Mouse (Mus musculus): ENCODE measurements around the gene Nrxn2. TPM values are rescaled to one million over a fixed set of nuclear protein-coding genes. Genes with fewer than 3 reads are reported as not detected.

Gene Nrxn2
- total and polyA plus RNA-seq, 3 experiments: 0.20 to 0.71 (median 0.30) TPM

- no peaks in the 10 kb centered on the region for H3K27me3 ChIP-seq (replicated peaks)
- H3K4me1 ChIP-seq (ENCODE audit: control insufficient read depth in 1 of 2, insufficient read depth in 2 of 2): peaks cover 22 to 76% of the 10 kb centered on the region in 2 experiments
- no peak overlapping the region for H3K4me3 ChIP-seq (replicated peaks in 1 of 3; ENCODE audit: low read depth in 2 of 3, low read length in 2 of 3, poor library complexity in 1 of 3)
- no peaks in the 10 kb centered on the region for H3K79me2 ChIP-seq (replicated peaks; ENCODE audit: control insufficient read depth, extremely low read depth, insufficient read depth, poor library complexity, severe bottlenecking)
- no peaks in the 10 kb centered on the region for H3K9me3 ChIP-seq (replicated peaks; ENCODE audit: low read length)
- H3K36me3 ChIP-seq (replicated peaks in 1 of 2; ENCODE audit: control insufficient read depth in 1 of 2, insufficient read depth in 1 of 2, low read length in 1 of 2): no peaks in the 10 kb centered on the region
- DNase-seq (ENCODE audit: extremely low read depth): no peak
- no peak overlapping the region for H3K27ac ChIP-seq (ENCODE audit: insufficient read depth, low read depth)
- dilution Hi-C loops (cut with MboI; ENCODE audit: extremely low pct_ligation_motif_present, extremely low pct_unique_long_range_greater_than_20kb, low sequenced_read_pairs): no loop called here
- H3K4me2 ChIP-seq (ENCODE audit: insufficient read depth, low read depth, poor library complexity, severe bottlenecking): no peak overlapping the region
- H3K9ac ChIP-seq (ENCODE audit: insufficient read depth, low read depth): no peak overlapping the region
- in situ Hi-C loops (cut with MboI; ENCODE audit: low pct_ligation_motif_present, low pct_unique_long_range_greater_than_20kb, low sequenced_read_pairs): no loop called here
- TF ChIP-seq JUN (IDR thresholded peaks at IDR 0.05; ENCODE audit: insufficient read depth, low read depth, low read length): no peak
- no peak for TF ChIP-seq TCF12 (IDR thresholded peaks at IDR 0.05; ENCODE audit: low read depth, low read length)
- TF ChIP-seq NRF1 (IDR thresholded peaks at IDR 0.05; ENCODE audit: low read depth, low read length): no peak
- no peak for TF ChIP-seq IRF4 (IDR thresholded peaks at IDR 0.05; ENCODE audit: low read depth, low read length)
- no peak for TF ChIP-seq KAT2A (IDR thresholded peaks at IDR 0.05; ENCODE audit: insufficient replicate concordance, low read length)
- TF ChIP-seq ZMIZ1 (IDR thresholded peaks at IDR 0.05; ENCODE audit: low read depth, low read length): no peak
- TF ChIP-seq MAZ (IDR thresholded peaks at IDR 0.05; ENCODE audit: low read depth, low read length): no peak
- no peak for TF ChIP-seq SIN3A (IDR thresholded peaks at IDR 0.05; ENCODE audit: low read length)
- TF ChIP-seq SMC3 (IDR thresholded peaks at IDR 0.05; ENCODE audit: low read depth, low read length): no peak
- TF ChIP-seq JUND (conservative IDR thresholded peaks at IDR 0.05; ENCODE audit: low read depth, low read length): no peak
- no peak for TF ChIP-seq TBP (conservative IDR thresholded peaks at IDR 0.05; ENCODE audit: low read depth, low read length)
These were observed 153.5 kb downstream of the Nrxn2 start for GRCm38 (mm10) chr19:6572001-6572400.

Other genes starting within 250 kb of the Nrxn2 start
- not detected in 2 replicates for gene Majin, start 234.3 kb upstream of the Nrxn2 start, total RNA-seq (2012; rRNA removed)
- not detected in 2 replicates for gene Majin, start 234.3 kb upstream of the Nrxn2 start, total RNA-seq (2014; rRNA removed)
- gene Majin, start 234.3 kb upstream of the Nrxn2 start, polyA plus RNA-seq (2012; ENCODE audit: insufficient read length, low read depth): not detected in 2 replicates
- not detected in 2 replicates for gene Gpha2, start 192.4 kb upstream of the Nrxn2 start, total RNA-seq (2012; rRNA removed)
- not detected in 2 replicates for gene Gpha2, start 192.4 kb upstream of the Nrxn2 start, total RNA-seq (2014; rRNA removed)
- not detected in 2 replicates for gene Gpha2, start 192.4 kb upstream of the Nrxn2 start, polyA plus RNA-seq (2012; ENCODE audit: insufficient read length, low read depth)
- gene Ppp2r5b, start 182.9 kb upstream of the Nrxn2 start, total RNA-seq (2012; rRNA removed): 7.8 and 9.8 TPM in 2 replicates
- gene Ppp2r5b, start 182.9 kb upstream of the Nrxn2 start, total RNA-seq (2014; rRNA removed): 2.8 and 3.0 TPM in 2 replicates
- gene Ppp2r5b, start 182.9 kb upstream of the Nrxn2 start, polyA plus RNA-seq (2012; ENCODE audit: insufficient read length, low read depth): 3.4 and 4.1 TPM in 2 replicates
- gene Atg2a, start 177.1 kb upstream of the Nrxn2 start, total RNA-seq (2012; rRNA removed): 9.5 and 10.0 TPM in 2 replicates
- 2.3 and 2.8 TPM in 2 replicates for gene Atg2a, start 177.1 kb upstream of the Nrxn2 start, total RNA-seq (2014; rRNA removed)
- 9.4 and 13.9 TPM in 2 replicates for gene Atg2a, start 177.1 kb upstream of the Nrxn2 start, polyA plus RNA-seq (2012; ENCODE audit: insufficient read length, low read depth)
- gene Ehd1, start 142.0 kb upstream of the Nrxn2 start, total RNA-seq (2012; rRNA removed): 231 and 400 TPM in 2 replicates
- 97.4 and 131 TPM in 2 replicates for gene Ehd1, start 142.0 kb upstream of the Nrxn2 start, total RNA-seq (2014; rRNA removed)
- gene Ehd1, start 142.0 kb upstream of the Nrxn2 start, polyA plus RNA-seq (2012; ENCODE audit: insufficient read length, low read depth): 245 and 301 TPM in 2 replicates
- 4.1 and 4.2 TPM in 2 replicates for gene Cdc42bpg, start 112.3 kb upstream of the Nrxn2 start, total RNA-seq (2012; rRNA removed)
- gene Cdc42bpg, start 112.3 kb upstream of the Nrxn2 start, total RNA-seq (2014; rRNA removed): 0.65 and 0.79 TPM in 2 replicates
- 2.3 and 2.6 TPM in 2 replicates for gene Cdc42bpg, start 112.3 kb upstream of the Nrxn2 start, polyA plus RNA-seq (2012; ENCODE audit: insufficient read length, low read depth)
- 42.9 and 43.0 TPM in 2 replicates for gene Men1, start 83.8 kb upstream of the Nrxn2 start, total RNA-seq (2012; rRNA removed)
- gene Men1, start 83.8 kb upstream of the Nrxn2 start, total RNA-seq (2014; rRNA removed): 23.5 and 24.9 TPM in 2 replicates
- 50.7 and 67.8 TPM in 2 replicates for gene Men1, start 83.8 kb upstream of the Nrxn2 start, polyA plus RNA-seq (2012; ENCODE audit: insufficient read length, low read depth)
- 77.6 and 95.2 TPM in 2 replicates for gene Map4k2, start 77.6 kb upstream of the Nrxn2 start, total RNA-seq (2012; rRNA removed)
- 55.5 and 56.7 TPM in 2 replicates for gene Map4k2, start 77.6 kb upstream of the Nrxn2 start, total RNA-seq (2014; rRNA removed)
- 119 and 127 TPM in 2 replicates for gene Map4k2, start 77.6 kb upstream of the Nrxn2 start, polyA plus RNA-seq (2012; ENCODE audit: insufficient read length, low read depth)
- 70.4 and 83.2 TPM in 2 replicates for gene Sf1, start 55.0 kb upstream of the Nrxn2 start, total RNA-seq (2012; rRNA removed)
- 54.5 and 64.7 TPM in 2 replicates for gene Sf1, start 55.0 kb upstream of the Nrxn2 start, total RNA-seq (2014; rRNA removed)
- gene Sf1, start 55.0 kb upstream of the Nrxn2 start, polyA plus RNA-seq (2012; ENCODE audit: insufficient read length, low read depth): 229 and 251 TPM in 2 replicates
- gene Pygm, start 34.3 kb upstream of the Nrxn2 start, total RNA-seq (2012; rRNA removed): 0.47 and 0.63 TPM in 2 replicates
- gene Pygm, start 34.3 kb upstream of the Nrxn2 start, total RNA-seq (2014; rRNA removed): 0.32 and 0.92 TPM in 2 replicates
- 1.2 and 2.0 TPM in 2 replicates for gene Pygm, start 34.3 kb upstream of the Nrxn2 start, polyA plus RNA-seq (2012; ENCODE audit: insufficient read length, low read depth)
- gene Rasgrp2, start 19.4 kb upstream of the Nrxn2 start, total RNA-seq (2012; rRNA removed): 16.9 and 22.0 TPM in 2 replicates
- gene Rasgrp2, start 19.4 kb upstream of the Nrxn2 start, total RNA-seq (2014; rRNA removed): 7.4 and 9.3 TPM in 2 replicates
- gene Rasgrp2, start 19.4 kb upstream of the Nrxn2 start, polyA plus RNA-seq (2012; ENCODE audit: insufficient read length, low read depth): 26.0 and 37.9 TPM in 2 replicates
- 0.17 TPM in 1 of 2 replicates, not detected in the other for gene Slc22a12, start 124.3 kb downstream of the Nrxn2 start, total RNA-seq (2012; rRNA removed)
- 0.24 and 0.94 TPM in 2 replicates for gene Slc22a12, start 124.3 kb downstream of the Nrxn2 start, total RNA-seq (2014; rRNA removed)
- gene Slc22a12, start 124.3 kb downstream of the Nrxn2 start, polyA plus RNA-seq (2012; ENCODE audit: insufficient read length, low read depth): 1.2 and 2.1 TPM in 2 replicates

Measured in CH12.LX (cell line).